Mouse (Mus musculus): ENCODE data around the gene Abcg1.

Abcg1 gene

GRCm38 (mm10) chr17:31129452-31129851 lies 72.0 kb downstream of the Abcg1 start, which contains the start of gene Tff3:
Gene Tff3, minus strand, starts transcription at chr17:31129646.
- DNase-seq (ENCODE audit: low spot score), result no peak

DNA sequence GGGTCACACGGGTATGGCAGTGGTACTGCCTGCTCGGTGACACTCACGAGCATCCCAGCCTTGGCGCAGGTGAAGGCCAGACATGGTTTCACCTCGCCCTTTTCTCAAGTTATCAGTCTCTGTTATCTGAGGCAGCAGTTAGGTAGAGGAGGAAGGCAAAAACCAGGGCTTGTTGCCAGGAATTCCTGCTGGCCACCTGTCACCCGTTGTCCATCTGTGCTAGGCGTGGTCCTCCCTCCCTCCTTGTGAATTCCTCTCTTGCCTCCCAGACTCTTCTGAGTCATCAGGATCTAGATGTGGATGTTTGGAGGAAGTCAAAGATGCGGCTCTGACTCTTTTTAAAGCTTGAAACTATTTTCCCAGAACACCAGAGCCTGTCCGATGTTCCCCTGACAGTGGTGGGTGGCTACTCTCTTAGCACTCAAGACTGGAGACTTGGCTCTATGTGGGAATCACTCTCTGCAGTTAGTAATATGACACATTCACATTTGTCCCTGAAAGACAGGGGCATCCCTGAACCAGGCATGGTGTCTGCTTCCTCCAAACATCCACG lies 73.9 kb downstream of the Abcg1 start:
- DNase-seq (ENCODE audit: low spot score), result no peak

- no peak for DNase-seq (ENCODE audit: low spot score)
Observed at GRCm38 (mm10) chr17:31133776-31134175, 76.3 kb downstream of the Abcg1 start.

GRCm38 (mm10) chr17:31134913-31135312 lies 77.4 kb downstream of the Abcg1 start:
- no peak for DNase-seq (ENCODE audit: low spot score)

- DNase-seq (ENCODE audit: low spot score), result no peak
Observed at GRCm38 (mm10) chr17:31136291-31136690, 78.8 kb downstream of the Abcg1 start.

GRCm38 (mm10) chr17:31136821-31137220 lies 79.3 kb downstream of the Abcg1 start:
- no peak for DNase-seq (ENCODE audit: low spot score)

GRCm38 (mm10) chr17:31138398-31138797 lies 80.9 kb downstream of the Abcg1 start:
- peak; percentile 43 for DNase-seq (ENCODE audit: low spot score)

- DNase-seq (ENCODE audit: low spot score), result no peak
Observed at GRCm38 (mm10) chr17:31142116-31142515, 84.6 kb downstream of the Abcg1 start.

GRCm38 (mm10) chr17:31144040-31145037 lies 86.9 kb downstream of the Abcg1 start, which contains the start of gene Tff2:
Gene Tff2, minus strand, starts transcription at chr17:31144282.
- DNase-seq (ENCODE audit: low spot score), result no peak

DNA sequence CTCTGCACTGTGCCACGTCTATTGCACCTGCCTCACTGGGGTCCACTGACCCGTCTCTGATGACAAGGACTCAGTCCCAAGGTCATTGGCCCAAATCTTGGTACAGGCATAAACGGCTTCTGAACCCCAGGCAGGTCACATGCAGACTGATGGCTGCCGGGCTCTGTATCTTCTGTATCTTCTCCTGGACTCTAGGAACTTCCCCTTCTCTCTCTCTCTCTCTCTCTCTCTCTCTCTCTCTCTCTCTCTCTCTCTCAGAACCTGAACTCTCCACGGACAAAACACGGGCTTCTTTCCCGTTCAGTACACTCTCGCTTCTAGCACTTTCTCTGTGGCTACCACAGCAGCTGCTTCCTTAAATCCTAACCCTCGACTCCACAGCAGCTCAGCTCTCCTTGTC lies 88.5 kb downstream of the Abcg1 start:
- no peak for DNase-seq (ENCODE audit: low spot score)

DNA sequence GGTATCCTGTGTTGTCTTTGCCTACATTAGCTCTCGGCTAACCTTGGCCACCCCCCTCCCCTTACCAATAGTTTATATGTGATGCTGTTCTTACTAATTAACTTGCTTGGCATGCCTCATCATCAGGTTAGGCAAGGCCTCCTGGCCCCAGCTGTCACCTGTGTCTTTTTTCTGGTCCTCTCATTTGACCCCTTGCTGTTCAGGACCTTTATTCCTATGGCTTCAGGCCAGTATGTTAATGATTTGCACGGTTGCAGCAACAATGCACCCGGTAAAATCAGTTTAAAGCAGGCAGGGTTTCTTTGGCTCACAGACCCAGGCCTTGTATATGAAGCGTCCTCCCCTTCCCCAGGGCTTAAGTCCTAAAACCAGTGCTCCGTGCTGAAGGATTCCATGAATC lies 95.0 kb downstream of the Abcg1 start:
- DNase-seq (ENCODE audit: low spot score), result no peak

- no peak for DNase-seq (ENCODE audit: low spot score)
Observed at GRCm38 (mm10) chr17:31152966-31153499, 95.6 kb downstream of the Abcg1 start.

DNA sequence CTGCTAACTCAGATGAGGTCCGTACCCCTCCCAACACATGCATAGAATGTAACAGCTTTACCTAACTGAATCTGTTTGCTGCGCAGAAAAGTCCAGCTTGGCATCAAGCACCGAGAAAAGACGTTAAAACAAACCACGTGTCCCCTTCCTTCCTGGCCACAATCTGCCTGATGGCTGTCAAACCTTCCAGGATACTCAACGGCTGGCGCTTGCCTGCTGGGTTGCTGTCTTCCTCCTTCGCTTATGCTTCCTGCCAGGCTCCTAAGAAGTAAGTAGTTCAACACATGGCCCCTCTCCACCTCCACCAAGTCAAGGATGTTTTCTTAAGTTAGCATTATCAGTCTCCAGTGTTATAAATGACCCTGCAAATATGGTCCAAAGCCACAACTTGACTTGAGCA lies 96.3 kb downstream of the Abcg1 start:
- DNase-seq (ENCODE audit: low spot score), result no peak

- no peak for DNase-seq (ENCODE audit: low spot score)
Observed at GRCm38 (mm10) chr17:31157921-31158320, 100.4 kb downstream of the Abcg1 start.

DNA sequence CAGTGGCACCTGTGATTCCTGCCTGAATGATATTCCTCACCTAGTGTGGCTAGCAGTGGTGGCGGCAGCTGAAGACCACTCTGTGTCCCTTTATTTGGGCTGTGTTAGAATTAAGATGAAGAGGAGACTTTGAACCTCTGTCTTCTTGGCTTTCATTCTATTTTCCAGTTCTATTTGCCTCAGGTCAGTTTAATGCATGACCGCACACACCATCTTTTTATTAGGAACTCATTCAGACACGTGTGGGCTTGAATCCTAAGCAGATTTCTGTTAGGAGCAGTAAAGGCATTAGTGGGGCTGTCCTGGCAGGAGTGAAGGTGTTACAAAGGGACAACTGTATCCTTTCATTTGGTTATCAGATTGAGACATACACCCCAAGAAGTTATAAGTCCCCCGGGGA lies 102.8 kb downstream of the Abcg1 start:
- DNase-seq (ENCODE audit: low spot score), result no peak

GRCm38 (mm10) chr17:31162607-31163006 lies 105.1 kb downstream of the Abcg1 start:
- no peak for DNase-seq (ENCODE audit: low spot score)

DNA sequence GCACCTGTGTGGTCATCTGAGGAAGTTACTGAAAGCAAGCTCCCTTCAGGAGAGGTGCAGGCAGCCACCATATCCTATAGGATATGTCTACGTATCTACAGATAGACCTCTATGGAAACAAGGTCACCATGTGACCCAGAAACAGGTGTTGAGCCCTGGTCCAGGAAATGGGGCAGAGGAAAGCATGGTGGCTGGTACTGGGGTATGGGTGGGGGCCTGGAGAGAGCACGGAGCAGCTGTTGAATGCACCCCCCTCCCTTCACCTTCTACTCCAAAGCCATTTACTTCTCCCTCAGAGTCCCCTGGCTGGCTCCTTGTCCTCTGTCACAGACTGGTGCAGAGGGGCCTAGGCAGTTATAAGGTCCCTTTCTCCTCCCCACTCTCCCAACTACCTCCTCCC lies 106.3 kb downstream of the Abcg1 start:
- DNase-seq (ENCODE audit: low spot score), result no peak

DNA sequence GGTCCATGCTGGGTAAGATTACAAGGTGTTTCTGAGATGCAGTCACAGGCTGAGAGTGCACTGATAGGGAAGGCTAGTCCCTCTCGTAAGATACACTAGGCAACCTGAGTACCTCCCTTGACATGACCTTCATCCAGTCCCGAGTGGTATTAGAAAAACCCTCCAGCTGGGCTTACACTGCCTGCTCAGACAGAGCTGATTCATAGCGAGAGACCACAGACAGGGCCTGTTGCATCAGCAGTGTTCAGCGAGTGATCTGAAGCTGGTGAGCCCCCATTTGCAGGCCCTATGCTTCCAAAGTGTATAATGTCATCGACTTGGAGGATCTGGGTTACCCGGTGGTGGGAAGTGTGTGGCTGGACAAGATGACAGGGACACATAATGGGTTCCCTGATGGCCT lies 107.7 kb downstream of the Abcg1 start, which contains the start of gene Tff1:
Gene Tff1 (minus strand): TSS at position 151 of the 400 bp plus-strand sequence.
- DNase-seq (ENCODE audit: low spot score), result no peak
